Mouse (Mus musculus): ENCODE results near the gene Gm11168. TPM values are rescaled to one million over a fixed set of nuclear protein-coding genes. Genes with fewer than 3 reads are reported as not detected.
"Not testable (repeated sequence)": the region's sequence is repeated elsewhere in the genome, so short reads cannot be mapped to it uniquely, and the experiment has no call there.

Gm11168 gene
- polyA plus RNA-seq, 1 experiment from 2014 or later, result not detected

GRCm38 (mm10) chr9:3012733-3013279, 9.7 kb downstream of the Gm11168 start, which contains the start of gene Gm10721:
TSS of gene Gm10721 (plus strand) at chr9:3013140.
- not testable (repeated sequence) for H3K4me3 ChIP-seq (replicated peaks; ENCODE audit: low read length); H3K4me1 ChIP-seq (replicated peaks; ENCODE audit: control insufficient read depth, insufficient read depth, low read length); H3K27ac ChIP-seq (ENCODE audit: low read length); ATAC-seq; H3K9me3 ChIP-seq (ENCODE audit: control insufficient read depth, low read length); H3K27me3 ChIP-seq (replicated peaks; ENCODE audit: control insufficient read depth, insufficient read depth, low read length); H3K4me2 ChIP-seq (ENCODE audit: low read length); H3K9ac ChIP-seq (replicated peaks; ENCODE audit: low read depth, low read length); H3K36me3 ChIP-seq (ENCODE audit: control insufficient read depth, insufficient read depth)
- WGBS, result no CpG with 5 or more reads among the region's 11 CpGs

GRCm38 (mm10) chr9:3015354-3015753, 12.2 kb downstream of the Gm11168 start, which contains the start of gene Gm10720:
TSS of gene Gm10720 (plus strand) at chr9:3015654.
- 65% methylated on average over 4 of the region's 9 CpGs for WGBS
- not testable (repeated sequence) for H3K9me3 ChIP-seq (ENCODE audit: control insufficient read depth, low read length); H3K9ac ChIP-seq (replicated peaks; ENCODE audit: low read depth, low read length); H3K27me3 ChIP-seq (replicated peaks; ENCODE audit: control insufficient read depth, insufficient read depth, low read length); ATAC-seq; H3K4me2 ChIP-seq (ENCODE audit: low read length); H3K4me3 ChIP-seq (replicated peaks; ENCODE audit: low read length); H3K36me3 ChIP-seq (ENCODE audit: control insufficient read depth, insufficient read depth); H3K27ac ChIP-seq (ENCODE audit: low read length); H3K4me1 ChIP-seq (replicated peaks; ENCODE audit: control insufficient read depth, insufficient read depth, low read length)

GRCm38 (mm10) chr9:3015896-3016295, 12.8 kb downstream of the Gm11168 start:
- not testable (repeated sequence) for H3K27ac ChIP-seq (ENCODE audit: low read length); ATAC-seq; H3K9ac ChIP-seq (replicated peaks; ENCODE audit: low read depth, low read length); H3K4me2 ChIP-seq (ENCODE audit: low read length); H3K4me1 ChIP-seq (replicated peaks; ENCODE audit: control insufficient read depth, insufficient read depth, low read length); H3K9me3 ChIP-seq (ENCODE audit: control insufficient read depth, low read length); H3K36me3 ChIP-seq (ENCODE audit: control insufficient read depth, insufficient read depth); H3K27me3 ChIP-seq (replicated peaks; ENCODE audit: control insufficient read depth, insufficient read depth, low read length); H3K4me3 ChIP-seq (replicated peaks; ENCODE audit: low read length)
- 78% methylated on average over 4 of the region's 6 CpGs for WGBS

- H3K27ac ChIP-seq (ENCODE audit: low read length); H3K4me1 ChIP-seq (replicated peaks; ENCODE audit: control insufficient read depth, insufficient read depth, low read length); ATAC-seq; H3K9me3 ChIP-seq (ENCODE audit: control insufficient read depth, low read length); H3K4me3 ChIP-seq (replicated peaks; ENCODE audit: low read length); H3K4me2 ChIP-seq (ENCODE audit: low read length); H3K36me3 ChIP-seq (ENCODE audit: control insufficient read depth, insufficient read depth); H3K27me3 ChIP-seq (replicated peaks; ENCODE audit: control insufficient read depth, insufficient read depth, low read length); H3K9ac ChIP-seq (replicated peaks; ENCODE audit: low read depth, low read length): not testable (repeated sequence)
- WGBS, result 100% methylated on average over 1 of the region's 9 CpGs
These were observed 14.0 kb downstream of the Gm11168 start, which contains the start of gene Gm10719 for GRCm38 (mm10) chr9:3017108-3017507. TSS of gene Gm10719 (plus strand) at chr9:3017408.

- H3K9ac ChIP-seq (replicated peaks; ENCODE audit: low read depth, low read length); H3K4me1 ChIP-seq (replicated peaks; ENCODE audit: control insufficient read depth, insufficient read depth, low read length); H3K9me3 ChIP-seq (ENCODE audit: control insufficient read depth, low read length); H3K36me3 ChIP-seq (ENCODE audit: control insufficient read depth, insufficient read depth); ATAC-seq; H3K27me3 ChIP-seq (replicated peaks; ENCODE audit: control insufficient read depth, insufficient read depth, low read length); H3K4me2 ChIP-seq (ENCODE audit: low read length); H3K4me3 ChIP-seq (replicated peaks; ENCODE audit: low read length); H3K27ac ChIP-seq (ENCODE audit: low read length): not testable (repeated sequence)
- 69% methylated on average over 9 of the region's 9 CpGs for WGBS
These were observed 15.8 kb downstream of the Gm11168 start for GRCm38 (mm10) chr9:3018944-3019343.

- ATAC-seq; H3K4me2 ChIP-seq (ENCODE audit: low read length); H3K27ac ChIP-seq (ENCODE audit: low read length); H3K27me3 ChIP-seq (replicated peaks; ENCODE audit: control insufficient read depth, insufficient read depth, low read length); H3K36me3 ChIP-seq (ENCODE audit: control insufficient read depth, insufficient read depth); H3K9ac ChIP-seq (replicated peaks; ENCODE audit: low read depth, low read length); H3K4me3 ChIP-seq (replicated peaks; ENCODE audit: low read length); H3K4me1 ChIP-seq (replicated peaks; ENCODE audit: control insufficient read depth, insufficient read depth, low read length); H3K9me3 ChIP-seq (ENCODE audit: control insufficient read depth, low read length): not testable (repeated sequence)
- WGBS, result 75% methylated on average over 11 of the region's 19 CpGs
These were observed 16.9 kb downstream of the Gm11168 start for GRCm38 (mm10) chr9:3019835-3020727.

- H3K4me3 ChIP-seq (replicated peaks; ENCODE audit: low read length); H3K9me3 ChIP-seq (ENCODE audit: control insufficient read depth, low read length): not testable (repeated sequence)
These were observed 19.3 kb downstream of the Gm11168 start for GRCm38 (mm10) chr9:3022316-3023008.

GRCm38 (mm10) chr9:3023312-3023984, 20.3 kb downstream of the Gm11168 start, which contains the start of gene Gm10718:
TSS of gene Gm10718 (plus strand) at chr9:3023547.
- ATAC-seq, result not testable (repeated sequence)
- WGBS, result 74% methylated on average over 9 of the region's 13 CpGs

More at GRCm38 (mm10) chr9:3022316-3023008, 19.3 kb downstream of the Gm11168 start:
- not testable (repeated sequence) for H3K9ac ChIP-seq (replicated peaks; ENCODE audit: low read depth, low read length); H3K4me1 ChIP-seq (replicated peaks; ENCODE audit: control insufficient read depth, insufficient read depth, low read length); H3K36me3 ChIP-seq (ENCODE audit: control insufficient read depth, insufficient read depth); H3K27ac ChIP-seq (ENCODE audit: low read length); H3K4me2 ChIP-seq (ENCODE audit: low read length); H3K27me3 ChIP-seq (replicated peaks; ENCODE audit: control insufficient read depth, insufficient read depth, low read length); ATAC-seq
- WGBS, result 77% methylated on average over 9 of the region's 13 CpGs

More at GRCm38 (mm10) chr9:3023312-3023984, 20.3 kb downstream of the Gm11168 start, which contains the start of gene Gm10718:
- not testable (repeated sequence) for H3K27me3 ChIP-seq (replicated peaks; ENCODE audit: control insufficient read depth, insufficient read depth, low read length); H3K4me1 ChIP-seq (replicated peaks; ENCODE audit: control insufficient read depth, insufficient read depth, low read length); H3K36me3 ChIP-seq (ENCODE audit: control insufficient read depth, insufficient read depth); H3K9me3 ChIP-seq (ENCODE audit: control insufficient read depth, low read length); H3K9ac ChIP-seq (replicated peaks; ENCODE audit: low read depth, low read length); H3K4me3 ChIP-seq (replicated peaks; ENCODE audit: low read length); H3K4me2 ChIP-seq (ENCODE audit: low read length); H3K27ac ChIP-seq (ENCODE audit: low read length)

Data from forebrain, embryonic 16.5 days (tissue).